ENCODE assay signal across 8 mouse cellular contexts in the genomic region with DNA sequence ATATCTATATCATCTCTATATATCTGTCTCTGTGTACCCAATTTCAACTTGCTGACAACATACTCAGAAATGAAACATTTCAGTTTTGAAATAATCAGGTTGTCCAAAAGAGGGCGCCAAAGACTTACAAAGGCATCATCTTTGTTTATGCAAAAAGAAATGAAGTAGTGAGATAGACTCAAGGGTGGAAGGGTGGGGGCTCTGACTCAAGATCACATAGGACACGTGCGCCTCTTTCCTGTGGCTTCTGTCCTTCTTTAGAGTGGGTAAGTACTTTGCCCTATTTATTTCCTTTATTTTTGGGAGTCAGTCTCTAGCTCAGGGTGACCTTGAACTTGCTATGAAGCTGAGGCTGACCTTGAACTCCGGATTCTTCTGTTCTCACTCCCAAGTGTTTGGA. TPM values are rescaled to one million over a fixed set of nuclear protein-coding genes. Genes with fewer than 3 reads are reported as not detected.
DNase-seq lines count a peak whose midpoint lies in the region; ATAC-seq lines count a peak whose summit lies in the region.

No protein-coding gene starts in this region.

- ATAC-seq in cerebellum, adult (ENCODE audit: insufficient number of reproducible peaks, low FRiP score, low TSS enrichment) = no peak

- peak; percentile 12 for DNase-seq in cerebellum, adult 11 months
- DNase-seq in left cerebral cortex, adult 18-20 months (ENCODE audit: low spot score in 2 of 2) = peak; percentile 13 to 60
- DNase-seq in left cerebral cortex, adult 8-10 months (ENCODE audit: low spot score in 2 of 2) = no peak
- peak; percentile 82 for DNase-seq in ES-CJ7 (ENCODE audit: low read depth, low spot score)
- peak; percentile 76 to 81 for DNase-seq in cerebellum, postnatal 14 days
- DNase-seq in kidney, postnatal 36 days = peak; percentile 19 to 21
- peak; percentile 52 for DNase-seq in retina, postnatal 7 days (ENCODE audit: low read depth, low spot score)

RNA-seq across cellular contexts. Expression of a gene that starts 46.5 kb away (rescaled TPM):
- not detected for total RNA-seq in left cerebral cortex, adult 18-20 months (2021)
- total RNA-seq in left cerebral cortex, adult 8-10 months (2022) = under 1 TPM in 1 of 4 experiments, not detected in 3; 0.30 TPM

RNA-seq across cellular contexts. Expression of a gene that starts 50.2 kb away (rescaled TPM):
- total RNA-seq in left cerebral cortex, adult 18-20 months (2021) = 10 to 100 TPM; 39.2 to 39.7 TPM
- 10 to 100 TPM; 38.9 to 42.5 (median 40.4) TPM for total RNA-seq in left cerebral cortex, adult 8-10 months (2022)

RNA-seq across cellular contexts. Expression of a gene that starts 50.2 kb away (rescaled TPM):
- total RNA-seq in left cerebral cortex, adult 18-20 months (2021) = 10 to 100 TPM; 78.9 to 81.3 TPM
- 10 to 100 TPM; 80.3 to 90.3 (median 84.7) TPM for total RNA-seq in left cerebral cortex, adult 8-10 months (2022)

Comparison
In these comparisons a context has a peak if more than half of its experiments do, and no peak if none do; other contexts are left out.
1. DNase-seq: peak in cerebellum, adult 11 months (single experiment), left cerebral cortex, adult 18-20 months (2 of 2), ES-CJ7 (single experiment), cerebellum, postnatal 14 days (2 of 2), kidney, postnatal 36 days (2 of 2) and retina, postnatal 7 days (single experiment); none in left cerebral cortex, adult 8-10 months (0 of 2).